Mouse (Mus musculus): Measurements from ENCODE around the gene Hck. TPM values are rescaled to one million over a fixed set of nuclear protein-coding genes. Genes with fewer than 3 reads are reported as not detected.

Hck gene
- polyA plus RNA-seq, 2 experiments, result 5.9 to 7.8 TPM

DNA sequence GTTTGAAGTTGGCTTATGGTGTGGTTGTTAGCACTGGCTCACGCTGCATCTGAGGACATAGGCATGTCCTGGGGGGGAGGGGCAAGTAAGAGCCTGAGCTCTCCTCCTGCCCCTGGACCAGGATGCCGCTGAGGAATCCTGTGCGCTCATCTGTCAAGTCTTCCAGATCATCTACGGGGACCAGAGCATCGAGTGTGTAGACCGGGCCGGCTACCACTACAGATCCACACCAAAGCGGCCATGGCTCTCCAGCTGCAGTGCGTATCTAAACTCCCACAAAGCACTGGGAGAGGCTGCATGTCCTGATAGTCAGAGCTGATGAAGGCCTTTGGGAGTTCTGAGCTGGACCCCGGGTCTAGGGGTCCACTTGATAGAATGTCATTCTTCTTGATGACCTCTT lies 33.6 kb upstream of the Hck start:
- Histone ChIP-seq H3K27me3 (ENCODE audit: control insufficient read depth, insufficient read depth, low read length) (peaks cover 6% of the 10 kb centered on the region), H3K9ac (replicated peaks) (no peak overlapping the region), H3K4me2 (ENCODE audit: low read depth) (no peak overlapping the region), H3K4me1 (replicated peaks; ENCODE audit: control insufficient read depth in 2 of 2, insufficient read depth in 2 of 2, low read length in 1 of 2) (peaks cover 0 to 8% of the 10 kb centered on the region in 2 experiments; a peak in 2 of 4 replicates), H3K9me3 (ENCODE audit: control insufficient read depth, low read length) (no peaks in the 10 kb centered on the region), H3K36me3 (replicated peaks; ENCODE audit: control insufficient read depth, insufficient read depth, low read depth) (no peaks in the 10 kb centered on the region), H3K27ac (no peak overlapping the region), H3K4me3 (ENCODE audit: insufficient read depth in 1 of 2, low read depth in 2 of 2, low read length in 2 of 2) (no peak overlapping the region)
- TF ChIP-seq CTCF (IDR thresholded peaks at IDR 0.05; ENCODE audit: low read depth), result no peak
- TF ChIP-seq EP300 (IDR thresholded peaks at IDR 0.05; ENCODE audit: low read depth), result no peak
- no peak for DNase-seq (ENCODE audit: low read depth in 3 of 3, low spot score in 3 of 3)
- WGBS (ENCODE audit: insufficient replicate concordance), result 74% methylated on average over 10 of the region's 10 CpGs
- no peak for ATAC-seq (ENCODE audit: insufficient read depth)

DNA sequence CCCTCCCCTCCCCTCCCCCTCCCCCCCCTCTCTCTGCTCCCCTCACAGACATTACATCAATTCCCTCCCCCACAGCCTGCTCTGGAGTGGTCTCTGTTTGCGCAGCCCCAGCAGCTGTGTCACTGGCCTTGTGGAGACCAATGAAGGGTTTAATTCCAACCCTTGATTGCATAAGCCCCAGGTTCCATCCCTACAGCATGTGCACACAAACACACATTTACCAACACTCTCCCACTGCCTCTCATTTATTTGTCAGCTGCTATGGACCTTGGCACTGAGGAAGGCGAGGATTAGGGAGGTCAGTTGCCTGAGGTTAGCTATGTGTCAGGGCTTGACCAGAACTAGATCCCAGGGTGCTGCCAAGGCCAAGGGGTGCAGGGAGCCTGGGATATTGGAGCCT lies 32.3 kb upstream of the Hck start:
- Histone ChIP-seq H3K27me3 (ENCODE audit: control insufficient read depth, insufficient read depth, low read length) (peaks cover 2% of the 10 kb centered on the region; the same call in 1 of the 2 replicates), H3K27ac (no peak overlapping the region), H3K9me3 (ENCODE audit: control insufficient read depth, low read length) (no peaks in the 10 kb centered on the region), H3K36me3 (replicated peaks; ENCODE audit: control insufficient read depth, insufficient read depth, low read depth) (no peaks in the 10 kb centered on the region), H3K9ac (replicated peaks) (no peak overlapping the region), H3K4me3 (ENCODE audit: insufficient read depth in 1 of 2, low read depth in 2 of 2, low read length in 2 of 2) (no peak overlapping the region), H3K4me2 (ENCODE audit: low read depth) (no peak overlapping the region), H3K4me1 (replicated peaks; ENCODE audit: control insufficient read depth in 2 of 2, insufficient read depth in 2 of 2, low read length in 1 of 2) (peaks cover 0 to 8% of the 10 kb centered on the region in 2 experiments; a peak in 2 of 4 replicates)
- TF ChIP-seq CTCF (IDR thresholded peaks at IDR 0.05; ENCODE audit: low read depth) (no peak), EP300 (IDR thresholded peaks at IDR 0.05; ENCODE audit: low read depth) (no peak)
- ATAC-seq (ENCODE audit: insufficient read depth) (peak; percentile 57), DNase-seq (ENCODE audit: low read depth in 3 of 3, low spot score in 3 of 3) (no peak)
- WGBS (ENCODE audit: insufficient replicate concordance), result 16% methylated on average over 2 of the region's 2 CpGs

DNA sequence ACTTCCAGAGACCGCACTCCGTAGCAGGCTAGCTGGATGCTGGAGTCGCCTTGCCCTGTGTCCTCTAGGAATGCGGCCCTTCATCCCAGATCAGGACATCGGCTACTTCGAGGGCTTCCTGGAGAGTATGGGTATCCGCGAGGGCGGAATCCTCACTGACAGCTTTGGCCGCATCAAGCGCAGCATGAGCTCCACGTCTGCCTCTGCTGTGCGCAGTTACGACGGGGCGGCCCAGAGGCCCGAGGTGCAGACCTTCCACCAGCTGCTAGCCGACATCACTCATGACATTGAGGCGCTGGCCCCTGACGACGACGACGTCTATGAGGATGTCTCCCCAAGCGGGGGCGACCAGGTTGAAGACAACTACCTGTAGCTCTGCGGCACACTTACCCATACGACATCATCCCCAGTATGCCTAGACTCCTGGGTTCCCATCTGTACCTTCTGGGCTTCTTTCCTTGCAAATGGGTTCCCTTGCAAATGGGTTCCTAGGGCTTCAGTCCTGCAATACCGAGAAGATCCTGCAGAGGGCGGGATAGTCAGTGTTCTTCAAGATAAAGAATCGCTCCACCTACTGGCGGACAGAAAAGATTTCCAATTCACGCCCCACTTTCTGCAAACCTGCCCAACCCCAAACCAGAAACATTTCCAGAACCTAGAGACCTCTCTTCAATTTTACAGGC lies 27.3 kb upstream of the Hck start:
- H3K9ac ChIP-seq (replicated peaks), result no peak overlapping the region
- peaks cover 0 to 6% of the 10 kb centered on the region in 2 experiments; a peak in 2 of 4 replicates for H3K4me1 ChIP-seq (replicated peaks; ENCODE audit: control insufficient read depth in 2 of 2, insufficient read depth in 2 of 2, low read length in 1 of 2)
- H3K36me3 ChIP-seq (replicated peaks; ENCODE audit: control insufficient read depth, insufficient read depth, low read depth), result no peaks in the 10 kb centered on the region
- no peak overlapping the region for H3K27ac ChIP-seq
- no peaks in the 10 kb centered on the region for H3K27me3 ChIP-seq (ENCODE audit: control insufficient read depth, insufficient read depth, low read length)
- H3K4me2 ChIP-seq (ENCODE audit: low read depth), result no peak overlapping the region
- no peaks in the 10 kb centered on the region for H3K9me3 ChIP-seq (ENCODE audit: control insufficient read depth, low read length)
- TF ChIP-seq CTCF (IDR thresholded peaks at IDR 0.05; ENCODE audit: low read depth) (peak; percentile 93), EP300 (IDR thresholded peaks at IDR 0.05; ENCODE audit: low read depth) (no peak)
- H3K4me3 ChIP-seq (ENCODE audit: insufficient read depth in 1 of 2, low read depth in 2 of 2, low read length in 2 of 2), result no peak overlapping the region
- ATAC-seq (ENCODE audit: insufficient read depth) (no peak), DNase-seq (ENCODE audit: low read depth in 3 of 3, low spot score in 3 of 3) (peak; percentile 70 to 75 (median 75))
- 40% methylated on average over 32 of the region's 32 CpGs for WGBS (ENCODE audit: insufficient replicate concordance)

DNA sequence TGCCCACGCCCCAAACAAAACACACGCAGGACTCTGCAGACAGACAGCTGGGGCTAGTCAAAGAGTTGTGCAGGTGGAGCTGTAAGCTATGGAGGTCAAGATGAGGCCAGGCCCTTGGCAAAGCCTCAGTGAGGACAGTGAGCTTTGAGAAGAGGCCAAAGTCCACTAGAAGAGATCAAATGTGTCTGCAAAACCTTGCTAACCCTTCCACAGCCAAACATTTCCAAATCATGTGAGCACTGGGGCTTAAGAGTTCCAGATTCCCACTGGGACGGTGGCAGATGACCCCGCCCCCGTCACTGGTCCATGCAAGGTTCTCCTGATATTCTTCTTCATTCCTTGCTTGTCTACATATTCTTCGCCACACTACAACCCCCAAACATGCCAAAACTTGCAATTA lies 26.4 kb upstream of the Hck start:
- ATAC-seq (ENCODE audit: insufficient read depth), result no peak
- Histone ChIP-seq H3K27ac (no peak overlapping the region), H3K4me3 (ENCODE audit: insufficient read depth in 1 of 2, low read depth in 2 of 2, low read length in 2 of 2) (no peak overlapping the region), H3K4me1 (replicated peaks; ENCODE audit: control insufficient read depth in 2 of 2, insufficient read depth in 2 of 2, low read length in 1 of 2) (peaks cover 0 to 2% of the 10 kb centered on the region in 2 experiments; a peak in 1 of 4 replicates), H3K27me3 (ENCODE audit: control insufficient read depth, insufficient read depth, low read length) (no peaks in the 10 kb centered on the region), H3K9me3 (ENCODE audit: control insufficient read depth, low read length) (no peaks in the 10 kb centered on the region), H3K36me3 (replicated peaks; ENCODE audit: control insufficient read depth, insufficient read depth, low read depth) (no peaks in the 10 kb centered on the region), H3K9ac (replicated peaks) (no peak overlapping the region), H3K4me2 (ENCODE audit: low read depth) (no peak overlapping the region)
- TF ChIP-seq CTCF (IDR thresholded peaks at IDR 0.05; ENCODE audit: low read depth) (no peak), EP300 (IDR thresholded peaks at IDR 0.05; ENCODE audit: low read depth) (no peak)
- WGBS (ENCODE audit: insufficient replicate concordance), result 47% methylated on average over 6 of the region's 6 CpGs
- DNase-seq (ENCODE audit: low read depth in 3 of 3, low spot score in 3 of 3), result no peak

DNA sequence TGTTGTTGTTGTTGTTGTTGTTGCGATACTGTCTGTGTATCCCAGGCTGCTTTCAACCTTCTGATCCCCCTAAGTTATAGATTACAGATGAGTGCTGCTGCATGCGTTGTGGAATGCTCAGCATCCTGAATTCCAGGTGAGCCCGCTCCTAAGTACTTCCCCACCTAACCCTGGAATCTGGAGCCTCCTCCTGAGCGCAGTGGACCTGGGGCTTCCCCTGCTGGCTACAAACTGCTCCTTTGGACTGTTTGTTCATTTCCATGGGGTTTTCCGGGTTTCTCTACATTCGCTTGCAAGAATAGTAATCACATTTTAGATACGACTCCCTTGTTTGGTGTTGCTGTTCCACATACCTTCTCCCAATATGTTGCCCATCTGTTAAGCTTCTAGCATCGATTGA lies 25.0 kb upstream of the Hck start:
- peaks cover 0 to 2% of the 10 kb centered on the region in 2 experiments; a peak in 1 of 4 replicates for H3K4me1 ChIP-seq (replicated peaks; ENCODE audit: control insufficient read depth in 2 of 2, insufficient read depth in 2 of 2, low read length in 1 of 2)
- no peak overlapping the region for H3K27ac ChIP-seq
- no peaks in the 10 kb centered on the region for H3K27me3 ChIP-seq (ENCODE audit: control insufficient read depth, insufficient read depth, low read length)
- H3K4me3 ChIP-seq (ENCODE audit: insufficient read depth in 1 of 2, low read depth in 2 of 2, low read length in 2 of 2), result no peak overlapping the region
- ATAC-seq (ENCODE audit: insufficient read depth) (no peak), DNase-seq (ENCODE audit: low read depth in 3 of 3, low spot score in 3 of 3) (no peak)
- H3K9ac ChIP-seq (replicated peaks), result no peak overlapping the region
- TF ChIP-seq CTCF (IDR thresholded peaks at IDR 0.05; ENCODE audit: low read depth) (no peak), EP300 (IDR thresholded peaks at IDR 0.05; ENCODE audit: low read depth) (no peak)
- 68% methylated on average over 8 of the region's 8 CpGs for WGBS (ENCODE audit: insufficient replicate concordance)
- H3K4me2 ChIP-seq (ENCODE audit: low read depth), result no peak overlapping the region
- no peaks in the 10 kb centered on the region for H3K36me3 ChIP-seq (replicated peaks; ENCODE audit: control insufficient read depth, insufficient read depth, low read depth)
- H3K9me3 ChIP-seq (ENCODE audit: control insufficient read depth, low read length), result no peaks in the 10 kb centered on the region

Data from liver, embryonic 14.5 days (tissue).